In the genomic region with DNA sequence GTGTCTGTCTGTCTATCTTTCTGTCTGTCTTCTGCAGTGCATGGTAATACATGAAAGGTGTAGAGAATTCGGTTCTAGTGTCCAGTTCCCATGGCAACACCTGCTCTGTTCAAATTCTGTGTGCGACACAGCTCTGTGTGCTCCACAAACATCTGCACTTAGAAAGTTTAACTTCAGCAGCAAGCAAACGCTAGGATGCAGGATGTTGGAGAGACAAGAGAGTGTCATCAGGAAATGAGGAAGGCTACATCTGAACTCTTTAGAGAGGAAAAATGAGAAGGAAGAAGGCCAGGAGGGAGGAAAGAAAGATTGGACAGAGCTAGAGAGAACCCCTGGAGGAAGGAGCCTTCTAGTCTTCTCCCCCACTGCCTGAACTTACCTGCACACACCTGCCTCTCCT, we compare ENCODE assay signal across 11 mouse cellular contexts. TPM values are rescaled to one million over a fixed set of nuclear protein-coding genes. Genes with fewer than 3 reads are reported as not detected.
DNase-seq lines count a peak whose midpoint lies in the region; ATAC-seq lines count a peak whose summit lies in the region.
"Had no signal": no experiment of that assay in that cellular context is flagged by ENCODE, and none has a peak within 500 bp of the region (broad histone marks: within the 10 kb centered on the region; RNA-seq: fewer than 3 reads in every experiment).

No protein-coding gene starts in this region.

- ATAC-seq in kidney, embryonic 16.5 days (ENCODE audit: low FRiP score, low TSS enrichment), result no peak
- ATAC-seq in kidney, embryonic 14.5 days (ENCODE audit: low FRiP score, low TSS enrichment), result no peak
- no peak for ATAC-seq in embryonic facial prominence, embryonic 12.5 days (ENCODE audit: insufficient number of reproducible peaks, insufficient read depth, low FRiP score, low TSS enrichment)
- ATAC-seq in hindbrain, embryonic 15.5 days (ENCODE audit: low FRiP score, low read depth), result no peak
- no peak for ATAC-seq in midbrain, embryonic 15.5 days (replicated peaks)

- H3K4me1 ChIP-seq in kidney, embryonic 16.5 days (ENCODE audit: insufficient read depth, low read length), result peaks cover 25% of the 10 kb centered on the region
- H3K4me1 ChIP-seq in kidney, embryonic 14.5 days (ENCODE audit: control insufficient read depth, insufficient read depth, low read length), result peaks cover 15% of the 10 kb centered on the region; the same call in 1 of the 2 replicates
- peaks cover 29% of the 10 kb centered on the region for H3K4me1 ChIP-seq in embryonic facial prominence, embryonic 12.5 days
- H3K4me1 ChIP-seq in hindbrain, embryonic 15.5 days (replicated peaks), result peaks cover 41% of the 10 kb centered on the region
- peaks cover 25% of the 10 kb centered on the region for H3K4me1 ChIP-seq in midbrain, embryonic 15.5 days

- H3K27ac ChIP-seq in kidney, embryonic 16.5 days (ENCODE audit: low read length), result peak overlapping the region; percentile 30; the same call in 1 of the 2 replicates
- no peak overlapping the region for H3K27ac ChIP-seq in kidney, embryonic 14.5 days (ENCODE audit: low read depth, low read length)
- H3K27ac ChIP-seq in embryonic facial prominence, embryonic 12.5 days, result peak overlapping the region; percentile 30; the same call in 1 of the 2 replicates
- peak overlapping the region; percentile 70 for H3K27ac ChIP-seq in hindbrain, embryonic 15.5 days (replicated peaks)
- H3K27ac ChIP-seq in midbrain, embryonic 15.5 days, result peak overlapping the region; percentile 36; the same call in 1 of the 2 replicates
- H3K27ac ChIP-seq: liver, embryonic 14.5 days had no signal

- H3K36me3 ChIP-seq in kidney, embryonic 16.5 days (ENCODE audit: insufficient read depth, low read length), result no peaks in the 10 kb centered on the region
- no peaks in the 10 kb centered on the region for H3K36me3 ChIP-seq in kidney, embryonic 14.5 days (ENCODE audit: control insufficient read depth, insufficient read depth, low read length)
- H3K36me3 ChIP-seq in embryonic facial prominence, embryonic 12.5 days, result no peaks in the 10 kb centered on the region
- H3K36me3 ChIP-seq in hindbrain, embryonic 15.5 days, result no peaks in the 10 kb centered on the region
- H3K36me3 ChIP-seq in midbrain, embryonic 15.5 days (replicated peaks), result no peaks in the 10 kb centered on the region

- no peaks in the 10 kb centered on the region for H3K9me3 ChIP-seq in kidney, embryonic 16.5 days (ENCODE audit: low read length)
- H3K9me3 ChIP-seq in kidney, embryonic 14.5 days (ENCODE audit: control insufficient read depth, low read length), result no peaks in the 10 kb centered on the region
- H3K9me3 ChIP-seq in embryonic facial prominence, embryonic 12.5 days, result no peaks in the 10 kb centered on the region; the same call in 1 of the 2 replicates
- no peaks in the 10 kb centered on the region for H3K9me3 ChIP-seq in hindbrain, embryonic 15.5 days
- no peaks in the 10 kb centered on the region for H3K9me3 ChIP-seq in midbrain, embryonic 15.5 days

- H3K4me2 ChIP-seq in kidney, embryonic 16.5 days (replicated peaks; ENCODE audit: low read depth, low read length), result no peak overlapping the region
- no peak overlapping the region for H3K4me2 ChIP-seq in kidney, embryonic 14.5 days (replicated peaks; ENCODE audit: low read depth, low read length)
- 0 out of 2 replicates have a peak overlapping the region, but pooled peaks have one; percentile 6 for H3K4me2 ChIP-seq in embryonic facial prominence, embryonic 12.5 days (replicated peaks)
- peak overlapping the region; percentile 36 for H3K4me2 ChIP-seq in hindbrain, embryonic 15.5 days
- no peak overlapping the region for H3K4me2 ChIP-seq in midbrain, embryonic 15.5 days

- H3K4me3 ChIP-seq in kidney, embryonic 16.5 days (ENCODE audit: low read length), result no peak overlapping the region
- no peak overlapping the region for H3K4me3 ChIP-seq in kidney, embryonic 14.5 days (ENCODE audit: low read length)
- no peak overlapping the region for H3K4me3 ChIP-seq in embryonic facial prominence, embryonic 12.5 days
- peak overlapping the region; percentile 16; the same call in 1 of the 2 replicates for H3K4me3 ChIP-seq in hindbrain, embryonic 15.5 days
- no peak overlapping the region for H3K4me3 ChIP-seq in midbrain, embryonic 15.5 days

- H3K27me3 ChIP-seq in kidney, embryonic 16.5 days (ENCODE audit: insufficient read depth, low read length), result no peaks in the 10 kb centered on the region
- no peaks in the 10 kb centered on the region for H3K27me3 ChIP-seq in kidney, embryonic 14.5 days (ENCODE audit: control insufficient read depth, insufficient read depth, low read length)
- no peaks in the 10 kb centered on the region for H3K27me3 ChIP-seq in embryonic facial prominence, embryonic 12.5 days
- H3K27me3 ChIP-seq in hindbrain, embryonic 15.5 days, result no peaks in the 10 kb centered on the region
- no peaks in the 10 kb centered on the region for H3K27me3 ChIP-seq in midbrain, embryonic 15.5 days (replicated peaks)

- WGBS in kidney, embryonic 16.5 days, result 32% methylated on average over 3 of the region's 3 CpGs
- 60% methylated on average over 3 of the region's 3 CpGs for WGBS in kidney, embryonic 14.5 days
- WGBS in embryonic facial prominence, embryonic 12.5 days, result 29% methylated on average over 3 of the region's 3 CpGs
- WGBS in hindbrain, embryonic 15.5 days, result 18% methylated on average over 3 of the region's 3 CpGs
- 22% methylated on average over 3 of the region's 3 CpGs for WGBS in midbrain, embryonic 15.5 days

- no peak for DNase-seq in adrenal gland, postnatal 10 days
- DNase-seq in left cerebral cortex, adult 11 months (ENCODE audit: low spot score), result no peak
- DNase-seq in spleen, adult 12 weeks (ENCODE audit: low spot score), result no peak
- DNase-seq: thymus, postnatal 36 days had no signal

- 0 out of 2 replicates have a peak overlapping the region, but pooled peaks have one; percentile 22 for H3K9ac ChIP-seq in kidney, embryonic 16.5 days (replicated peaks; ENCODE audit: low read length)
- no peak overlapping the region for H3K9ac ChIP-seq in kidney, embryonic 14.5 days (ENCODE audit: low read depth, low read length)
- H3K9ac ChIP-seq in embryonic facial prominence, embryonic 12.5 days, result no peak overlapping the region
- no peak overlapping the region for H3K9ac ChIP-seq in hindbrain, embryonic 15.5 days
- H3K9ac ChIP-seq in midbrain, embryonic 15.5 days, result no peak overlapping the region
- H3K9ac ChIP-seq: liver, embryonic 14.5 days had no signal

RNA-seq across cellular contexts. Expression of a gene that starts 0.3 kb away (rescaled TPM):
- 2.1 and 2.6 TPM in 2 replicates for polyA plus RNA-seq in kidney, embryonic 16.5 days (2015; fragmentation: Nextera tagmentation; extraction: Ambion mirVana)
- 0.39 and 0.84 TPM in 2 replicates for polyA plus RNA-seq in kidney, embryonic 14.5 days (2014; fragmentation: Nextera tagmentation; extraction: Ambion mirVana)
- polyA plus RNA-seq in embryonic facial prominence, embryonic 12.5 days (2016; fragmentation: Nextera tagmentation; extraction: Ambion mirVana), result 1.9 and 2.2 TPM in 2 replicates
- 12.0 and 18.0 TPM in 2 replicates for polyA plus RNA-seq in hindbrain, embryonic 15.5 days (2015; fragmentation: Nextera tagmentation; extraction: Ambion mirVana)
- polyA plus RNA-seq in midbrain, embryonic 15.5 days (2015; fragmentation: Nextera tagmentation; extraction: Ambion mirVana), result 8.4 and 9.5 TPM in 2 replicates
- total RNA-seq in adrenal gland, postnatal 10 days (2021), result 10 to 100 TPM; 56.9 to 74.1 TPM
- total RNA-seq: ES-E14 had no signal

RNA-seq across cellular contexts. Expression of a gene that starts 13.1 kb away (rescaled TPM):
- 0.18 and 0.47 TPM in 2 replicates for polyA plus RNA-seq in kidney, embryonic 16.5 days (2015; fragmentation: Nextera tagmentation; extraction: Ambion mirVana)
- 0.26 TPM in 1 of 2 replicates, not detected in the other for polyA plus RNA-seq in kidney, embryonic 14.5 days (2014; fragmentation: Nextera tagmentation; extraction: Ambion mirVana)
- 1.1 and 1.3 TPM in 2 replicates for polyA plus RNA-seq in embryonic facial prominence, embryonic 12.5 days (2016; fragmentation: Nextera tagmentation; extraction: Ambion mirVana)
- 3.0 and 3.9 TPM in 2 replicates for polyA plus RNA-seq in hindbrain, embryonic 15.5 days (2015; fragmentation: Nextera tagmentation; extraction: Ambion mirVana)
- 2.8 and 3.7 TPM in 2 replicates for polyA plus RNA-seq in midbrain, embryonic 15.5 days (2015; fragmentation: Nextera tagmentation; extraction: Ambion mirVana)
- 1 to 10 TPM; 1.7 to 2.5 TPM for total RNA-seq in adrenal gland, postnatal 10 days (2021)

Comparison
In these comparisons a context has a peak if more than half of its experiments do, and no peak if none do; other contexts are left out.
1. H3K4me2 ChIP-seq: peak in embryonic facial prominence, embryonic 12.5 days (single experiment) and hindbrain, embryonic 15.5 days (single experiment); none in kidney, embryonic 16.5 days (single experiment), kidney, embryonic 14.5 days (single experiment) and midbrain, embryonic 15.5 days (single experiment).